ENCODE assay signal across 14 mouse cellular contexts in genomic region chr1:59593622-59594035, GRCm38 (mm10).
DNase-seq lines count a peak whose midpoint lies in the region; ATAC-seq lines count a peak whose summit lies in the region.
"Had no signal": no experiment of that assay in that cellular context is flagged by ENCODE, and none has a peak within 500 bp of the region (broad histone marks: within the 10 kb centered on the region; RNA-seq: fewer than 3 reads in every experiment).

No protein-coding gene starts in this region.

- no peak for DNase-seq in forebrain, embryonic 11.5 days (ENCODE audit: low spot score)
- DNase-seq in lung, postnatal 25 days (ENCODE audit: low spot score): no peak
- peak; percentile 65 for DNase-seq in cerebellum, adult 8-10 months
- DNase-seq in left cerebral cortex, postnatal 14 days (ENCODE audit: low spot score in 2 of 2): no peak
- DNase-seq: gastrocnemius, postnatal 36 days; heart, postnatal 14 days; kidney, postnatal 36 days; thymus, postnatal 14 days had no signal

- ATAC-seq in forebrain, embryonic 13.5 days: peak; percentile 22; the same call in 1 of the 2 replicates
- no peak for ATAC-seq in forebrain, embryonic 11.5 days (replicated peaks; ENCODE audit: low FRiP score)
- no peak for ATAC-seq in lung, embryonic 16.5 days (ENCODE audit: low read depth)
- peak; percentile 60 for ATAC-seq in megakaryocyte progenitor cell, adult 5-6 weeks (replicated peaks; ENCODE audit: poor library complexity)
- ATAC-seq in erythroid progenitor cell, adult 5-6 weeks (replicated peaks; ENCODE audit: low FRiP score, poor library complexity, severe bottlenecking): no peak
- ATAC-seq: intestine, postnatal 0 days had no signal

- no peak overlapping the region for H3K4me3 ChIP-seq in forebrain, embryonic 13.5 days
- no peak overlapping the region for H3K4me3 ChIP-seq in forebrain, embryonic 11.5 days (ENCODE audit: low read depth, low read length)
- no peak overlapping the region for H3K4me3 ChIP-seq in lung, embryonic 16.5 days (ENCODE audit: low read length)

- no peak overlapping the region for H3K27ac ChIP-seq in forebrain, embryonic 13.5 days
- no peak overlapping the region for H3K27ac ChIP-seq in forebrain, embryonic 11.5 days (ENCODE audit: low read depth, low read length)
- peak overlapping the region; percentile 38 for H3K27ac ChIP-seq in lung, embryonic 16.5 days (ENCODE audit: low read length)
- H3K27ac ChIP-seq: liver, embryonic 14.5 days had no signal

- no peak overlapping the region for H3K4me2 ChIP-seq in forebrain, embryonic 13.5 days
- no peak overlapping the region for H3K4me2 ChIP-seq in forebrain, embryonic 11.5 days (ENCODE audit: low read depth, low read length, severe bottlenecking)
- no peak overlapping the region for H3K4me2 ChIP-seq in lung, embryonic 16.5 days (ENCODE audit: low read depth, low read length)

- peaks cover 22% of the 10 kb centered on the region for H3K4me1 ChIP-seq in forebrain, embryonic 13.5 days
- peaks cover 8% of the 10 kb centered on the region for H3K4me1 ChIP-seq in forebrain, embryonic 11.5 days (replicated peaks; ENCODE audit: control insufficient read depth, insufficient read depth, low read length)
- peaks cover 28% of the 10 kb centered on the region for H3K4me1 ChIP-seq in lung, embryonic 16.5 days (replicated peaks; ENCODE audit: control insufficient read depth, insufficient read depth, low read length)

- H3K27me3 ChIP-seq in forebrain, embryonic 13.5 days: peaks cover 22% of the 10 kb centered on the region
- H3K27me3 ChIP-seq in forebrain, embryonic 11.5 days (ENCODE audit: control insufficient read depth, insufficient read depth, low read length): peaks cover 13% of the 10 kb centered on the region; the same call in 1 of the 2 replicates
- no peaks in the 10 kb centered on the region for H3K27me3 ChIP-seq in lung, embryonic 16.5 days (ENCODE audit: control insufficient read depth, insufficient read depth, low read depth, low read length)

- no peaks in the 10 kb centered on the region for H3K36me3 ChIP-seq in forebrain, embryonic 13.5 days (ENCODE audit: poor library complexity, severe bottlenecking)
- H3K36me3 ChIP-seq in forebrain, embryonic 11.5 days (ENCODE audit: control insufficient read depth, insufficient read depth, low read length): no peaks in the 10 kb centered on the region
- no peaks in the 10 kb centered on the region for H3K36me3 ChIP-seq in lung, embryonic 16.5 days (ENCODE audit: control insufficient read depth, insufficient read depth, low read length)

- 80% methylated on average over 2 of the region's 2 CpGs for WGBS in forebrain, embryonic 13.5 days
- WGBS in forebrain, embryonic 11.5 days: 72% methylated on average over 2 of the region's 2 CpGs
- WGBS in lung, embryonic 16.5 days: 60% methylated on average over 2 of the region's 2 CpGs

- no peaks in the 10 kb centered on the region for H3K9me3 ChIP-seq in forebrain, embryonic 13.5 days (replicated peaks)
- H3K9me3 ChIP-seq in forebrain, embryonic 11.5 days (ENCODE audit: control insufficient read depth, low read length): no peaks in the 10 kb centered on the region
- no peaks in the 10 kb centered on the region for H3K9me3 ChIP-seq in lung, embryonic 16.5 days (ENCODE audit: control insufficient read depth, low read length)

- intact Hi-C loops in left cerebral cortex, postnatal 14 days (cut with DNase I): no loop called here

- H3K9ac ChIP-seq in forebrain, embryonic 13.5 days: no peak overlapping the region
- H3K9ac ChIP-seq in forebrain, embryonic 11.5 days (ENCODE audit: low read length): no peak overlapping the region
- H3K9ac ChIP-seq in lung, embryonic 16.5 days (ENCODE audit: low read length): no peak overlapping the region
- H3K9ac ChIP-seq: liver, embryonic 14.5 days had no signal

Comparison
In these comparisons a context has a peak if more than half of its experiments do, and no peak if none do; other contexts are left out.
1. ATAC-seq: peak in forebrain, embryonic 13.5 days (single experiment) and megakaryocyte progenitor cell, adult 5-6 weeks (single experiment); none in forebrain, embryonic 11.5 days (single experiment), lung, embryonic 16.5 days (single experiment) and erythroid progenitor cell, adult 5-6 weeks (single experiment).